Mouse (Mus musculus) megakaryocyte, embryonic 14.5 days (primary cell): ENCODE measurements around the gene Hyal2. TPM values are rescaled to one million over a fixed set of nuclear protein-coding genes. Genes with fewer than 3 reads are reported as not detected.

Experiments used
- H3K27me3 ChIP-seq: replicated peaks from 2 replicates; pipeline ENCODE3; 2012; ENCODE audit warnings: inconsistent platforms
- H3K36me3 ChIP-seq: replicated peaks from 2 replicates; pipeline ENCODE3; 2012; ENCODE audit warnings: low read length, inconsistent platforms, mixed read lengths
- H3K4me1 ChIP-seq: 2 replicates; pipeline ENCODE4 v1.6.1; 2012; ENCODE audit warnings: inconsistent platforms
- H3K4me3 ChIP-seq: replicated peaks from 2 replicates; pipeline ENCODE3; 2012; ENCODE audit warnings: moderate library complexity, mild to moderate bottlenecking, inconsistent platforms
- H3K9me3 ChIP-seq: 2 replicates; pipeline ENCODE4 v1.6.1; 2012; ENCODE audit warnings: inconsistent platforms
- FLI1 ChIP-seq: IDR thresholded peaks from 2 replicates; pipeline ENCODE4 v1.6.1; 2012; ENCODE audit warnings: low read length, inconsistent platforms, mixed read lengths
- GATA1 ChIP-seq: IDR thresholded peaks from 3 replicates; pipeline ENCODE4 v1.6.1; 2012; ENCODE audit warnings: mixed read lengths, low read length, inconsistent platforms, borderline replicate concordance
- polyA plus RNA-seq: library from polyadenylated mRNA; stranded (reverse); fragments of >175 nt; gene quantifications from 2 replicates; pipeline ENCODE4 v1.2.3, GENCODE M21; 2012; ENCODE audit warnings: low replicate concordance; ENCODE audit not compliant: insufficient read depth

Hyal2 gene
- polyA plus RNA-seq, 1 experiment: 11.8 TPM

- H3K36me3 ChIP-seq: peaks cover 19% of the 10 kb centered on the region
- no peaks in the 10 kb centered on the region for H3K27me3 ChIP-seq
- TF ChIP-seq GATA1 (no peak), FLI1 (no peak)
- peaks cover 70% of the 10 kb centered on the region for H3K4me1 ChIP-seq
- no peaks in the 10 kb centered on the region for H3K9me3 ChIP-seq
- H3K4me3 ChIP-seq: peak overlapping the region; percentile 66
These were observed 10.1 kb downstream of the Hyal2 start for GRCm38 (mm10) chr9:107577871-107578270.

DNA sequence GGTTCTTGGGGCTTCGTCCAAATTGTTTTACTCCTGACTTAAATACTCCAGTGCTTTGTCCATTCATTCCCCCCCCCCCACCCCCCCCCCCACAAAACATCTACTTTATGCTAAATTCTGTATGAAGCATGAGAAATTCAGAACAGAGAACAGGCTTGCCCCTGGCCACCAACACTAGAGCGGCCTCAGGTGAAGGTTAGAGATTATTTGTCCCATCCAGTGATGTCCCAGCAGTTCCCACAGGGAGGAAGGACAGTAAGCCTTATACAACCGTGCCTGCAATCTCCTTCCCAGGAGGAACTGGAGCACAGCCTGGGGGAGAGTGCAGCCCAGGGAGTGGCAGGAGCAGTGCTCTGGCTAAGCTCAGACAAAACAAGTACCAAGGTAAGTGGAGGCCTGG is 10.8 kb downstream of the Hyal2 start, which contains the start of gene Naa80:
Gene Naa80 (plus strand): TSS at position 301 of the 400 bp plus-strand sequence.
- Histone ChIP-seq H3K4me1 (peaks cover 75% of the 10 kb centered on the region), H3K9me3 (no peaks in the 10 kb centered on the region), H3K36me3 (peaks cover 21% of the 10 kb centered on the region), H3K4me3 (peak within 1 kb of the TSS; percentile 76), H3K27me3 (no peaks in the 10 kb centered on the region)
- no peak for TF ChIP-seq FLI1
- TF ChIP-seq GATA1: no peak

GRCm38 (mm10) chr9:107579023-107579900 is 11.5 kb downstream of the Hyal2 start:
- TF ChIP-seq FLI1: no peak
- no peak for TF ChIP-seq GATA1
- Histone ChIP-seq H3K27me3 (no peaks in the 10 kb centered on the region), H3K36me3 (peaks cover 27% of the 10 kb centered on the region), H3K4me1 (peaks cover 79% of the 10 kb centered on the region), H3K9me3 (no peaks in the 10 kb centered on the region), H3K4me3 (peak overlapping the region; percentile 76)

DNA sequence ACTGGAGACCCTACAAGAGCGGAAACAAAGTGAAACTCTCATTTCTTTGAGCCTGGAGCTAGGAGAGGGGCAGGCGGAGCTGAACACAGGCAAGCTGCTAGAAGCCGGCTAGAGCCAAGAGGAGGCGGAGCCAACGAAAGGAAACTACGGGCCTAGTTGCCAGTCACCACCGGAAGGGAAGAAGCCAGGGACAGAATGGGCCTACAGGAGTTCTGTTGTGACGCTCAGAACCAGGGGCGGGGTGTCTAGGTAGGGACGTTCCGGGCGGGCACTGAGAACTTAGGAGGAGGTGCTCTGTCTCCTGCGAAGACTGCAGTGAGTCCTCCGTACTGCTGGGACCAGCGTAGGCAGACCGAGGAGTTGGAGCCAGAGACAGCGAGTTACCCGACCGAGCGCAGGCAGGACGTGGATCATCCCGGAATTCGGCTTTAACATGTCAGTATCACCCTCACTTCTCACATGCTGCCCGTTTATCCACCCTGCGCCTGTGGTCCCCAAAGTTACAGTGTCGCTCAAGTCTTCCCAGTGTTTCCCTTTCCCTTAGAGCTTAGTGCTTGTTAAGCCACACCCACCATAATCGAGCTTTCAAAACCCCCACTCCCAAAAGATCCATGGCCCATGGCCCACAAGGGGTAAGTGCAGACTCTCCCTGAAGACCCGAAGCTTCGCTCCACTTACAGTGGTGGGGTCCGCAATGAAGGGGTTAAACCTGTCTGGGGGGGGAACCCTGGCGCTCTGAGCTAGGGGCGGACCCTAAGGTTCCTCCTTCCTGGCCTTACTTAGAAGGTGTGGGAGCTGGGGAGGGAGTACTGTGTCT is 13.0 kb downstream of the Hyal2 start, which contains the start of gene Hyal3:
Gene Hyal3 (plus strand): TSS at position 318 of the 817 bp plus-strand sequence.
- H3K4me1 ChIP-seq: peaks cover 80% of the 10 kb centered on the region
- no peaks in the 10 kb centered on the region for H3K27me3 ChIP-seq
- peak within 1 kb of the TSS; percentile 100 for H3K4me3 ChIP-seq
- TF ChIP-seq FLI1 (no peak), GATA1 (no peak)
- H3K9me3 ChIP-seq: no peaks in the 10 kb centered on the region
- H3K36me3 ChIP-seq: peaks cover 39% of the 10 kb centered on the region

DNA sequence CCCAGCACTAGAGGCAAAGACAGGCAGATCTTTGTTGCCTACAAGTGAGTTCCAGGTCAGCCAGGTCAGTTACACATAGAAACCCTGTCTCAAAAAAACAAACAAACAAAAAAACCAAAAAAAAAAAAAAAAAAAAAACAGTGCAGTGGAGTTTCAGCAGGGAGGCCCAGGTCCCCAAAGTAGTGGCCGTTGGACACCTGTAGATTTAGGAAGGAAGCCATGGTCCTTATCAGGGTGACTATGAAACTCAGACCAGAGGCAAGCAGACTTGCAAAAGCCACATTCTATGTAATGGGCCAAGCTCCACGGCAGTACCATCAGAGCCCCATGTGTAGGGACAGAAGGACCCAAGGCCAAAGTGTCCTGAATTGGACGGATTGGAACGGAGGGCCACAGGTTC is 13.8 kb downstream of the Hyal2 start:
- Histone ChIP-seq H3K27me3 (no peaks in the 10 kb centered on the region), H3K36me3 (peaks cover 39% of the 10 kb centered on the region), H3K9me3 (no peaks in the 10 kb centered on the region), H3K4me3 (peak overlapping the region; percentile 100), H3K4me1 (peaks cover 80% of the 10 kb centered on the region)
- TF ChIP-seq GATA1 (no peak), FLI1 (no peak)

GRCm38 (mm10) chr9:107582509-107583062 is 14.8 kb downstream of the Hyal2 start:
- Histone ChIP-seq H3K36me3 (peaks cover 39% of the 10 kb centered on the region), H3K27me3 (no peaks in the 10 kb centered on the region), H3K4me3 (peak overlapping the region; percentile 56), H3K4me1 (peaks cover 72% of the 10 kb centered on the region), H3K9me3 (no peaks in the 10 kb centered on the region)
- TF ChIP-seq GATA1 (no peak), FLI1 (no peak)

DNA sequence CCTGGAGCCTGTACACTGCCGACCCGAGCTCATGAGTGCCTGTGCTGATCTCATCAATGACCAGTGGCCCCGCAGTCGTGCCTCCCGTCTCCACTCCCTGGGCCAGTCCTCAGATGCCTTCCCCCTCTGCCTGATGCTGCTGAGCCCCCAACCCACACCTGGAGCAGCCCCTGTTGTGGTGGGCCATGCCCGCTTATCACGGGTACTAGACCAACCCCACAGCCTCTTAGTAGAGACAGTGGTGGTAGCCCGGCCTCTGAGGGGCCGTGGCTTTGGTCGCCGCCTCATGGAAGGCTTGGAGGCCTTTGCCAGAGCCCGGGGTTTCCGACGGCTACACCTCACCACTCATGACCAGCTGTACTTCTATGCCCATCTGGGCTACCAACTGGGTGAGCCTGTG is 15.4 kb downstream of the Hyal2 start:
- Histone ChIP-seq H3K36me3 (peaks cover 35% of the 10 kb centered on the region), H3K4me3 (no peak overlapping the region), H3K27me3 (no peaks in the 10 kb centered on the region), H3K9me3 (no peaks in the 10 kb centered on the region), H3K4me1 (peaks cover 71% of the 10 kb centered on the region)
- no peak for TF ChIP-seq FLI1
- no peak for TF ChIP-seq GATA1

- Histone ChIP-seq H3K36me3 (peaks cover 56% of the 10 kb centered on the region), H3K4me1 (peaks cover 72% of the 10 kb centered on the region), H3K27me3 (no peaks in the 10 kb centered on the region), H3K9me3 (no peaks in the 10 kb centered on the region), H3K4me3 (peak overlapping the region; percentile 7)
- TF ChIP-seq FLI1 (no peak), GATA1 (no peak)
These were observed 18.8 kb downstream of the Hyal2 start for GRCm38 (mm10) chr9:107586504-107586903.

- H3K4me1 ChIP-seq: peaks cover 70% of the 10 kb centered on the region
These were observed 19.5 kb downstream of the Hyal2 start, which contains the start of gene Ifrd2 for GRCm38 (mm10) chr9:107586974-107587832. Gene Ifrd2, plus strand, starts transcription at chr9:107587642.

More at GRCm38 (mm10) chr9:107586974-107587832, 19.5 kb downstream of the Hyal2 start, which contains the start of gene Ifrd2:
- H3K36me3 ChIP-seq: peaks cover 60% of the 10 kb centered on the region
- H3K27me3 ChIP-seq: no peaks in the 10 kb centered on the region
- H3K4me3 ChIP-seq: peak within 1 kb of the TSS; percentile 96
- TF ChIP-seq FLI1: no peak
- no peak for TF ChIP-seq GATA1
- H3K9me3 ChIP-seq: no peaks in the 10 kb centered on the region
